Mouse (Mus musculus) v-Abl transformed pro-B cells (cell line): Measurements from ENCODE around the gene Syncrip.

Experiments used
- in situ Hi-C, 2 experiments: fragments of 400-800 bp; cut with MboI; formaldehyde crosslinking; loops; one replicate each; pipeline ENCODE4 v1.15.1; 2025; ENCODE audit not compliant: unreplicated experiment in 2 of 2

The Syncrip gene

GRCm38 (mm10) chr9:88482230-88482828, at the start of gene Syncrip:
TSS of gene Syncrip (minus strand) at chr9:88482574.
- in situ Hi-C loops = loop anchor here (5.0 to 10.0 kb wide), 3 partner anchors 35 to 62 kb away; partner anchors contain the start of gene Zfp949 (in 1 of the 2)

GRCm38 (mm10) chr9:88529979-88530580, 47.7 kb upstream of the Syncrip start:
- in situ Hi-C loops = loop anchor here (10.0 to 25.0 kb wide), 7 partner anchors 95 to 1582 kb away; partner anchors contain the start of genes Cyb5r4 (in 1 of the 2), Morf4l1 (in 1 of the 2), Mthfs (in 1 of the 2) and Mthfsl (in 1 of the 2)

- in situ Hi-C loops = loop anchor here (10.0 to 25.0 kb wide), 5 partner anchors 95 to 1583 kb away; partner anchors contain the start of genes Morf4l1 (in 1 of the 2), Mthfs (in 1 of the 2) and Snx14 (in 1 of the 2)
Measured at GRCm38 (mm10) chr9:88529571-88529970, 47.2 kb upstream of the Syncrip start.

- in situ Hi-C loops = loop anchor here (10.0 to 25.0 kb wide), 5 partner anchors 94 to 1584 kb away; partner anchors contain the start of genes Morf4l1 (in 1 of the 2), Mthfs (in 1 of the 2) and Snx14 (in 1 of the 2)
Measured at GRCm38 (mm10) chr9:88528736-88529135, 46.4 kb upstream of the Syncrip start.

GRCm38 (mm10) chr9:88527956-88528355, 45.6 kb upstream of the Syncrip start:
- in situ Hi-C loops = loop anchor here (10.0 to 25.0 kb wide), 5 partner anchors 93 to 1584 kb away; partner anchors contain the start of genes Morf4l1 (in 1 of the 2), Mthfs (in 1 of the 2) and Snx14 (in 1 of the 2)

- in situ Hi-C loops = loop anchor here (10.0 to 25.0 kb wide), 5 partner anchors 91 to 1587 kb away; partner anchors contain the start of genes Morf4l1 (in 1 of the 2), Mthfs (in 1 of the 2) and Snx14 (in 1 of the 2)
Measured at GRCm38 (mm10) chr9:88525341-88525740, 43.0 kb upstream of the Syncrip start.

- in situ Hi-C loops = loop anchor here (5.0 to 25.0 kb wide), 7 partner anchors 42 to 1588 kb away; partner anchors contain the start of genes Snx14 (in 2 of the 2), Morf4l1 (in 1 of the 2), Mthfs (in 1 of the 2) and Syncrip (in 1 of the 2)
Measured at GRCm38 (mm10) chr9:88524796-88525195, 42.4 kb upstream of the Syncrip start.

GRCm38 (mm10) chr9:88524367-88524766, 42.0 kb upstream of the Syncrip start:
- in situ Hi-C loops = loop anchor here (5.0 to 10.0 kb wide), 3 partner anchors 42 to 90 kb away; partner anchors contain the start of genes Snx14 (in 2 of the 2) and Syncrip (in 1 of the 2)

GRCm38 (mm10) chr9:88523335-88523668, 40.9 kb upstream of the Syncrip start:
- in situ Hi-C loops = loop anchor here (5.0 to 10.0 kb wide), 3 partner anchors 41 to 89 kb away; partner anchors contain the start of genes Snx14 (in 2 of the 2) and Syncrip (in 1 of the 2)

GRCm38 (mm10) chr9:88522569-88523334, 40.4 kb upstream of the Syncrip start:
- in situ Hi-C loops = loop anchor here (5.0 to 10.0 kb wide), 3 partner anchors 40 to 88 kb away; partner anchors contain the start of genes Snx14 (in 2 of the 2) and Syncrip (in 1 of the 2)

GRCm38 (mm10) chr9:88521961-88522568, 39.7 kb upstream of the Syncrip start:
- in situ Hi-C loops = loop anchor here (5.0 to 10.0 kb wide), 3 partner anchors 40 to 87 kb away; partner anchors contain the start of genes Snx14 (in 2 of the 2) and Syncrip (in 1 of the 2)

GRCm38 (mm10) chr9:88520849-88521483, 38.6 kb upstream of the Syncrip start:
- in situ Hi-C loops = loop anchor here (5.0 to 10.0 kb wide), 3 partner anchors 39 to 86 kb away; partner anchors contain the start of genes Snx14 (in 2 of the 2) and Syncrip (in 1 of the 2)

- in situ Hi-C loops = loop anchor here (5.0 to 10.0 kb wide), 3 partner anchors 38 to 85 kb away; partner anchors contain the start of genes Snx14 (in 2 of the 2) and Syncrip (in 1 of the 2)
Measured at GRCm38 (mm10) chr9:88520122-88520848, 37.9 kb upstream of the Syncrip start.

- in situ Hi-C loops = loop anchor here (5.0 to 10.0 kb wide), 3 partner anchors 37 to 85 kb away; partner anchors contain the start of genes Snx14 (in 2 of the 2) and Syncrip (in 2 of the 2)
Measured at GRCm38 (mm10) chr9:88519390-88520121, 37.2 kb upstream of the Syncrip start.

GRCm38 (mm10) chr9:88516361-88516995, 34.1 kb upstream of the Syncrip start:
- in situ Hi-C loops = loop anchor here in 1 of 2 experiments (5.0 kb wide), 1 partner anchor 34 kb away; the partner anchor contains the start of gene Syncrip

- in situ Hi-C loops = loop anchor here in 1 of 2 experiments (5.0 kb wide), 1 partner anchor 33 kb away; the partner anchor contains the start of gene Syncrip
Measured at GRCm38 (mm10) chr9:88515546-88515945, 33.2 kb upstream of the Syncrip start.

- in situ Hi-C loops = no loop called here
Measured at GRCm38 (mm10) chr9:88501846-88502245, 19.5 kb upstream of the Syncrip start.
